Mouse (Mus musculus) thymus, postnatal 10 days (tissue): Measurements from ENCODE around the gene Tspear.
"Not testable (repeated sequence)": the region's sequence is repeated elsewhere in the genome, so short reads cannot be mapped to it uniquely, and the experiment has no call there.

Experiments
- DNase-seq, 2 experiments: peaks; one replicate each; pipeline ENCODE4 v3.0.0; 2021; ENCODE audit warnings: low spot score in 2 of 2

Gene Tspear

GRCm38 (mm10) chr10:77711157-77711556, 24.8 kb downstream of the Tspear start, which contains the start of gene Gm10024:
Gene Gm10024 (plus strand): TSS chr10:77711457.
- DNase-seq = not testable (repeated sequence)

GRCm38 (mm10) chr10:77713734-77714133, 27.4 kb downstream of the Tspear start:
- no peak for DNase-seq

GRCm38 (mm10) chr10:77715507-77715906, 29.1 kb downstream of the Tspear start, which contains the start of gene Gm10142:
Gene Gm10142 (plus strand): TSS chr10:77715807.
- DNase-seq = no peak

- DNase-seq = not testable (repeated sequence)
Measured at GRCm38 (mm10) chr10:77720299-77720698, 33.9 kb downstream of the Tspear start, which contains the start of gene Krtap12-1. Gene Krtap12-1 (plus strand): TSS chr10:77720599.

GRCm38 (mm10) chr10:77724855-77725254, 38.5 kb downstream of the Tspear start:
- no peak for DNase-seq

- DNase-seq = no peak
Measured at GRCm38 (mm10) chr10:77726186-77726585, 39.8 kb downstream of the Tspear start, which contains the start of gene Gm10100. Gene Gm10100 (plus strand): TSS chr10:77726486.

GRCm38 (mm10) chr10:77728280-77728679, 41.9 kb downstream of the Tspear start:
- no peak for DNase-seq

GRCm38 (mm10) chr10:77729241-77729640, 42.9 kb downstream of the Tspear start:
- peak in 1 of 2 experiments; percentile 20 for DNase-seq

GRCm38 (mm10) chr10:77735928-77736327, 49.6 kb downstream of the Tspear start:
- DNase-seq = no peak

GRCm38 (mm10) chr10:77738929-77739328, 52.6 kb downstream of the Tspear start:
- no peak for DNase-seq

GRCm38 (mm10) chr10:77741924-77742688, 55.7 kb downstream of the Tspear start, which contains the start of gene Gm18596:
Gene Gm18596 (minus strand): TSS chr10:77742638.
- DNase-seq = not testable (repeated sequence)

- not testable (repeated sequence) for DNase-seq
Measured at GRCm38 (mm10) chr10:77750686-77751085, 64.3 kb downstream of the Tspear start.

- not testable (repeated sequence) for DNase-seq
Measured at GRCm38 (mm10) chr10:77751254-77751653, 64.9 kb downstream of the Tspear start, which contains the start of gene Gm9736. Gene Gm9736 (minus strand): TSS chr10:77751354.

GRCm38 (mm10) chr10:77752312-77752711, 65.9 kb downstream of the Tspear start:
- DNase-seq = not testable (repeated sequence)

- no peak for DNase-seq
Measured at GRCm38 (mm10) chr10:77753448-77753847, 67.1 kb downstream of the Tspear start.

- DNase-seq = not testable (repeated sequence)
Measured at GRCm38 (mm10) chr10:77759582-77759981, 73.2 kb downstream of the Tspear start, which contains the start of gene Gm3233. Gene Gm3233 (minus strand): TSS chr10:77759682.

GRCm38 (mm10) chr10:77769727-77770126, 83.4 kb downstream of the Tspear start:
- no peak for DNase-seq

- DNase-seq = not testable (repeated sequence)
Measured at GRCm38 (mm10) chr10:77771225-77771624, 84.9 kb downstream of the Tspear start, which contains the start of gene Gm3238. Gene Gm3238 (minus strand): TSS chr10:77771325.

- not testable (repeated sequence) for DNase-seq
Measured at GRCm38 (mm10) chr10:77772142-77772541, 85.8 kb downstream of the Tspear start.

GRCm38 (mm10) chr10:77776844-77777243, 90.5 kb downstream of the Tspear start, which contains the start of gene Gm7138:
Gene Gm7138 (minus strand): TSS chr10:77776944.
- not testable (repeated sequence) for DNase-seq

GRCm38 (mm10) chr10:77782442-77782841, 96.1 kb downstream of the Tspear start, which contains the start of gene Gm3250:
Gene Gm3250 (minus strand): TSS chr10:77782542.
- not testable (repeated sequence) for DNase-seq

- DNase-seq = not testable (repeated sequence)
Measured at GRCm38 (mm10) chr10:77783396-77783795, 97.0 kb downstream of the Tspear start.
